Comparison of ENCODE assay signal across 8 mouse cellular contexts in genomic region chr6:82772451-82773101, GRCm38 (mm10). TPM values are rescaled to one million over a fixed set of nuclear protein-coding genes. Genes with fewer than 3 reads are reported as not detected.
DNase-seq lines count a peak whose midpoint lies in the region; ATAC-seq and TF ChIP-seq lines count a peak whose summit lies in the region.

No protein-coding gene starts in this region.

- no peaks in the 10 kb centered on the region for H3K9me3 ChIP-seq in hindbrain, embryonic 11.5 days (ENCODE audit: control insufficient read depth, low read length)
- no peaks in the 10 kb centered on the region for H3K9me3 ChIP-seq in lung, postnatal 0 days (ENCODE audit: low read length)

- H3K9ac ChIP-seq in hindbrain, embryonic 11.5 days (ENCODE audit: low read depth, low read length): peak overlapping the region; percentile 62
- H3K9ac ChIP-seq in lung, postnatal 0 days (replicated peaks; ENCODE audit: low read depth): peak overlapping the region; percentile 44

- no peak for TF ChIP-seq EP300 in lung, postnatal 0 days (IDR thresholded peaks at IDR 0.05)

- no peaks in the 10 kb centered on the region for H3K27me3 ChIP-seq in hindbrain, embryonic 11.5 days (ENCODE audit: control insufficient read depth, insufficient read depth, low read length)
- no peaks in the 10 kb centered on the region for H3K27me3 ChIP-seq in lung, postnatal 0 days (replicated peaks; ENCODE audit: insufficient read depth, low read length)

- peak; percentile 26 to 35 for DNase-seq in cerebellum, postnatal 14 days
- DNase-seq in cerebellum, postnatal 36 days: no peak
- DNase-seq in 416B (ENCODE audit: low read depth): peak; percentile 52
- DNase-seq in embryo, embryonic 10 days (ENCODE audit: low spot score): peak; percentile 72
- no peak for DNase-seq in hindbrain, embryonic 11.5 days (ENCODE audit: low spot score)
- DNase-seq in lung, postnatal 0 days (ENCODE audit: low spot score): peak; percentile 61
- peak; percentile 70 for DNase-seq in testis, postnatal 10 days (ENCODE audit: low spot score)

- no peaks in the 10 kb centered on the region; the same call in 1 of the 2 replicates for H3K4me1 ChIP-seq in hindbrain, embryonic 11.5 days (replicated peaks; ENCODE audit: control insufficient read depth, insufficient read depth, low read length)
- H3K4me1 ChIP-seq in lung, postnatal 0 days (ENCODE audit: insufficient read depth, low read depth, low read length): peaks cover 5% of the 10 kb centered on the region; the same call in 1 of the 2 replicates

- H3K4me3 ChIP-seq in hindbrain, embryonic 11.5 days (ENCODE audit: low read depth, low read length): peak overlapping the region; percentile 56
- peak overlapping the region; percentile 59 for H3K4me3 ChIP-seq in lung, postnatal 0 days (ENCODE audit: low read depth, low read length)

- TF ChIP-seq CTCF in lung, postnatal 0 days (IDR thresholded peaks at IDR 0.05): no peak

- peak overlapping the region; percentile 95 for H3K4me2 ChIP-seq in hindbrain, embryonic 11.5 days (replicated peaks; ENCODE audit: low read depth, low read length)
- H3K4me2 ChIP-seq in lung, postnatal 0 days (replicated peaks; ENCODE audit: low read depth, low read length): peak overlapping the region; percentile 98

- WGBS in hindbrain, embryonic 11.5 days: under 1% methylated on average over 19 of the region's 19 CpGs
- WGBS in lung, postnatal 0 days: 2% methylated on average over 19 of the region's 19 CpGs

- H3K36me3 ChIP-seq in hindbrain, embryonic 11.5 days (ENCODE audit: control insufficient read depth, insufficient read depth, low read length): no peaks in the 10 kb centered on the region
- no peaks in the 10 kb centered on the region for H3K36me3 ChIP-seq in lung, postnatal 0 days (ENCODE audit: insufficient read depth, low read length)

- peak overlapping the region; percentile 31 for H3K27ac ChIP-seq in hindbrain, embryonic 11.5 days (ENCODE audit: low read depth, low read length)
- peak overlapping the region; percentile 89 for H3K27ac ChIP-seq in lung, postnatal 0 days (ENCODE audit: low read length)

- peak; percentile 39; the same call in 1 of the 2 replicates for ATAC-seq in hindbrain, embryonic 11.5 days (ENCODE audit: low FRiP score)
- no peak for ATAC-seq in lung, postnatal 0 days
- ATAC-seq in inflammation-experienced regulatory T-cells, adult 6 months: no peak

RNA-seq across cellular contexts. Expression of gene Hk2, which starts 1.7 kb away (rescaled TPM):
- 16.2 and 18.7 TPM in 2 replicates for polyA plus RNA-seq in hindbrain, embryonic 11.5 days (2014; fragmentation: Nextera tagmentation; extraction: Ambion mirVana)
- 4.8 and 5.4 TPM in 2 replicates for polyA plus RNA-seq in lung, postnatal 0 days (2015; fragmentation: Nextera tagmentation; extraction: Ambion mirVana)
- 1 to 10 TPM; 3.9 to 9.0 (median 4.5) TPM for polyA plus RNA-seq in inflammation-experienced regulatory T-cells, adult 6 months (2017; shearing (Covaris generic))

Comparison
In these comparisons a context has a peak if more than half of its experiments do, and no peak if none do; other contexts are left out.
1. DNase-seq: peak in cerebellum, postnatal 14 days (2 of 2), 416B (single experiment), embryo, embryonic 10 days (single experiment), lung, postnatal 0 days (single experiment) and testis, postnatal 10 days (single experiment); none in cerebellum, postnatal 36 days (0 of 2) and hindbrain, embryonic 11.5 days (single experiment).